Mouse (Mus musculus) liver, embryonic 16.5 days (tissue): ENCODE measurements around the gene Ispd. TPM values are rescaled to one million over a fixed set of nuclear protein-coding genes. Genes with fewer than 3 reads are reported as not detected.
"Not testable (repeated sequence)": the region's sequence is repeated elsewhere in the genome, so short reads cannot be mapped to it uniquely, and the experiment has no call there.

Source experiments
- ATAC-seq: fragments of 200-750 bp; cut with Nextera tagmentation; 2 replicates; pipeline ENCODE4 v1.8.0; 2017; ENCODE audit warnings: low read depth, mild to moderate bottlenecking, moderate number of reproducible peaks, moderate library complexity
- H3K27ac ChIP-seq: fragments of 300-500 bp; sonication (generic); 2 replicates; pipeline ENCODE4 v1.5.1; 2014; ENCODE audit warnings: mild to moderate bottlenecking, low read length
- H3K27me3 ChIP-seq: fragments of 300-500 bp; sonication (generic); 2 replicates; pipeline ENCODE4 v1.6.1; 2014; ENCODE audit warnings: low read depth, low read length, mixed read lengths; ENCODE audit not compliant: control insufficient read depth, insufficient read depth
- H3K36me3 ChIP-seq: fragments of 300-500 bp; sonication (generic); 2 replicates; pipeline ENCODE4 v1.6.1; 2014; ENCODE audit warnings: mild to moderate bottlenecking; ENCODE audit not compliant: control insufficient read depth, insufficient read depth
- H3K4me1 ChIP-seq: fragments of 300-500 bp; sonication (generic); 2 replicates; pipeline ENCODE4 v1.6.1; 2014; ENCODE audit warnings: low read depth, low read length, mixed read lengths; ENCODE audit not compliant: control insufficient read depth
- H3K4me2 ChIP-seq: fragments of 300-500 bp; sonication (generic); 2 replicates; pipeline ENCODE4 v1.6.1; 2014; ENCODE audit warnings: low read depth, low read length, mixed read lengths
- H3K4me3 ChIP-seq: fragments of 300-500 bp; sonication (generic); 2 replicates; pipeline ENCODE4 v1.5.1; 2014; ENCODE audit warnings: low read depth, mild to moderate bottlenecking, low read length
- H3K9ac ChIP-seq: fragments of 300-500 bp; sonication (generic); 2 replicates; pipeline ENCODE4 v1.6.1; 2014; ENCODE audit warnings: low read depth, low read length
- H3K9me3 ChIP-seq: fragments of 300-500 bp; sonication (generic); replicated peaks from 2 replicates; pipeline ENCODE4 v1.6.1; 2016; ENCODE audit warnings: low read length; ENCODE audit not compliant: control insufficient read depth
- WGBS: fragments of 180-500 bp; shearing (Covaris S2); extraction: QIAGEN DNeasy Blood & Tissue Kit; methylation state at CpG from one replicate; pipeline ENCODE4 v1.1.7; 2014; ENCODE audit not compliant: insufficient replicate concordance; 5-methylcytosine and 5-hydroxymethylcytosine counted together
- polyA plus RNA-seq: library from polyadenylated mRNA; unstranded; fragments of >200 nt; fragmentation: Nextera tagmentation; extraction: Ambion mirVana; gene quantifications from 2 replicates; pipeline ENCODE4 v1.2.1, GENCODE M21; 2015

Gene Ispd
- polyA plus RNA-seq: 1.7 and 1.8 TPM in 2 replicates

DNA sequence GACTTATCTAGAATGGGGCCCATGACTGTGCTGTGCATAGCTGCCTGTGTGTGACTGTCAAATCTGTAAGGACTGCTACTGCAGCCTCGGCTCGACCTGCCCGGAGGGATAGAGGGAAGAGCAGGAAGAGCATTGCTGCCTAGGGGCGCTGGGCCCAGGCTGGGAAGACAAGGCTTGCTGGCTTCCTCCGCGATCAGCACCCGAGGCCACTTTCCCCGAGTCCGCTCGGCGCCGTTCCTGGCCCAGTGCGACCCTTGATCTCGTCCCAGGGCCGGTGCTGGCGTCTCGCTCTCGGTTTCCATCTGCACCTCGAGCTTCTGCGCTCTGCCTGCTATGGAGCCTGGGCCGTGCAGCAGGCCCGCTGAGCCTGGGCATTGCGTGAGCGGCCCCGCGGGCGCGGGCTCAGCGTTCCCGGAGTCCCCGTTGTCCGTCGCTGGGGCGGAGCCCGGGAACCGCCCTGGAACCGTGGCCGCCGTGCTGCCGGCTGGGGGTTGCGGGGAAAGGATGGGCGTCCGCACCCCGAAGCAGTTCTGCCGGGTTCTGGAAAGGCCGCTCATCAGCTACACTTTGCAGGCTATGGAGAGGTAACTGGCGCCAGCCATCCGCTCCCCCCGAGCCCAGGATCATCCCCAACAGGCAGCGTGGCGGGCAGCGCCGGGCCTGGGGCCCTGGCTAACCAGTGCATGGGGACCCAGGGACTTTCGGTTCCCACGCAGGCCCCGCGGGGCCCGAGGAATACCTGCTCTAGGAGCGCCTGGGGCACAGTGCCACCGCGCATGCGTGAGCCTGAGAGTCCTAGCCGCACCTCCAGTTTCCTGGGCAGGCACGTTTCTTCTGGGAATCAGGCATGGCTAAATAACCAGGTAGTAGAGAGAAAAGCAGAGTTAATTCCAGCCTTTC, at the start of gene Ispd, which contains the start of gene D630036H23Rik:
TSS of gene Ispd (plus strand) at position 10 of the 900 bp plus-strand sequence.
TSS of gene D630036H23Rik (minus strand) at position 741 of the 900 bp plus-strand sequence.
- H3K27me3 ChIP-seq: no peaks in the 10 kb centered on the region
- WGBS: under 1% methylated on average over 64 of the region's 64 CpGs
- peak within 1 kb of the TSS; percentile 78 for H3K4me2 ChIP-seq
- ATAC-seq: peak; percentile 91
- H3K27ac ChIP-seq: peak within 1 kb of the TSS; percentile 78
- no peaks in the 10 kb centered on the region for H3K9me3 ChIP-seq
- peak within 1 kb of the TSS; percentile 76 for H3K9ac ChIP-seq
- no peaks in the 10 kb centered on the region for H3K36me3 ChIP-seq
- peaks cover 3% of the 10 kb centered on the region for H3K4me1 ChIP-seq
- H3K4me3 ChIP-seq: peak within 1 kb of the TSS; percentile 70

- Histone ChIP-seq H3K27me3 (no peaks in the 10 kb centered on the region), H3K9me3 (no peaks in the 10 kb centered on the region), H3K9ac (no peak overlapping the region), H3K4me1 (no peaks in the 10 kb centered on the region), H3K4me2 (no peak overlapping the region), H3K36me3 (no peaks in the 10 kb centered on the region), H3K4me3 (no peak overlapping the region), H3K27ac (no peak overlapping the region)
- ATAC-seq: no peak
- WGBS: 63% methylated on average over 1 of the region's 1 CpGs
These were observed 48.6 kb upstream of the Ispd start for GRCm38 (mm10) chr12:36332676-36333075.

GRCm38 (mm10) chr12:36333837-36334281, 47.4 kb upstream of the Ispd start:
- 60% methylated on average over 9 of the region's 9 CpGs for WGBS
- H3K36me3 ChIP-seq: no peaks in the 10 kb centered on the region
- H3K4me1 ChIP-seq: no peaks in the 10 kb centered on the region
- H3K9ac ChIP-seq: no peak overlapping the region
- H3K9me3 ChIP-seq: no peaks in the 10 kb centered on the region
- no peaks in the 10 kb centered on the region for H3K27me3 ChIP-seq
- H3K4me2 ChIP-seq: no peak overlapping the region
- H3K4me3 ChIP-seq: no peak overlapping the region
- H3K27ac ChIP-seq: no peak overlapping the region
- no peak for ATAC-seq

GRCm38 (mm10) chr12:36344131-36344530, 37.1 kb upstream of the Ispd start:
- Histone ChIP-seq H3K4me2 (no peak overlapping the region), H3K36me3 (no peaks in the 10 kb centered on the region), H3K9ac (no peak overlapping the region), H3K27ac (no peak overlapping the region), H3K27me3 (no peaks in the 10 kb centered on the region), H3K4me3 (no peak overlapping the region), H3K4me1 (no peaks in the 10 kb centered on the region), H3K9me3 (no peaks in the 10 kb centered on the region)
- ATAC-seq: no peak
- WGBS: 60% methylated on average over 4 of the region's 4 CpGs

GRCm38 (mm10) chr12:36360064-36360463, 21.2 kb upstream of the Ispd start:
- Histone ChIP-seq H3K27me3 (no peaks in the 10 kb centered on the region), H3K4me2 (no peak overlapping the region), H3K9ac (no peak overlapping the region), H3K27ac (no peak overlapping the region), H3K9me3 (no peaks in the 10 kb centered on the region), H3K36me3 (no peaks in the 10 kb centered on the region), H3K4me1 (no peaks in the 10 kb centered on the region), H3K4me3 (no peak overlapping the region)
- WGBS: 72% methylated on average over 3 of the region's 3 CpGs
- ATAC-seq: no peak

GRCm38 (mm10) chr12:36360693-36361092, 20.6 kb upstream of the Ispd start:
- no peak for ATAC-seq
- Histone ChIP-seq H3K4me1 (no peaks in the 10 kb centered on the region), H3K27ac (no peak overlapping the region), H3K4me2 (no peak overlapping the region), H3K36me3 (no peaks in the 10 kb centered on the region), H3K9me3 (no peaks in the 10 kb centered on the region), H3K27me3 (no peaks in the 10 kb centered on the region), H3K9ac (no peak overlapping the region), H3K4me3 (no peak overlapping the region)
- 36% methylated on average over 5 of the region's 5 CpGs for WGBS

DNA sequence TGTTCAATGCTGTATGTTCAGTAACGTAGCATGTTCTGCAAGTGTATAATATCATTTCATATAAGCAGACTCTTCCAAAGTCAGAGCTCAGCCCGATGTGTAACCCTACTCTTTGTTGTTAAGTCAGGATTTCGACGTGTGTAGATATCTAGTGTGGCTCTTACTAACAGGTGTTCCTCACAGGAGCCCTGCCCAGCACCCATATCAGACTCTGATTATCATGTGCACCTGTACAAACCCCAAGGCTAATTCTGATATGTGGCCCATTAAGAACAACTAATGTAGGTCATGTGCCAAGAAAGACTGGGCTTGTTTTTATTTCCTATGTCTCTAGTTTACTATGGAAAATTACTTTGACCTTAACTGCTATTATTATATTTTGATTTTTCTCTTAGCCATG, 17.2 kb upstream of the Ispd start:
- H3K9me3 ChIP-seq: no peaks in the 10 kb centered on the region
- WGBS: 70% methylated on average over 4 of the region's 4 CpGs
- H3K4me2 ChIP-seq: no peak overlapping the region
- H3K27me3 ChIP-seq: no peaks in the 10 kb centered on the region
- H3K4me3 ChIP-seq: no peak overlapping the region
- H3K9ac ChIP-seq: no peak overlapping the region
- H3K36me3 ChIP-seq: no peaks in the 10 kb centered on the region
- ATAC-seq: no peak
- no peak overlapping the region for H3K27ac ChIP-seq
- H3K4me1 ChIP-seq: no peaks in the 10 kb centered on the region

GRCm38 (mm10) chr12:36373237-36373998, 7.8 kb upstream of the Ispd start:
- Histone ChIP-seq H3K27ac (no peak overlapping the region), H3K4me1 (no peaks in the 10 kb centered on the region), H3K9ac (no peak overlapping the region), H3K36me3 (no peaks in the 10 kb centered on the region), H3K4me2 (no peak overlapping the region), H3K9me3 (no peaks in the 10 kb centered on the region), H3K27me3 (no peaks in the 10 kb centered on the region), H3K4me3 (no peak overlapping the region)
- 33% methylated on average over 4 of the region's 4 CpGs for WGBS
- ATAC-seq: no peak

DNA sequence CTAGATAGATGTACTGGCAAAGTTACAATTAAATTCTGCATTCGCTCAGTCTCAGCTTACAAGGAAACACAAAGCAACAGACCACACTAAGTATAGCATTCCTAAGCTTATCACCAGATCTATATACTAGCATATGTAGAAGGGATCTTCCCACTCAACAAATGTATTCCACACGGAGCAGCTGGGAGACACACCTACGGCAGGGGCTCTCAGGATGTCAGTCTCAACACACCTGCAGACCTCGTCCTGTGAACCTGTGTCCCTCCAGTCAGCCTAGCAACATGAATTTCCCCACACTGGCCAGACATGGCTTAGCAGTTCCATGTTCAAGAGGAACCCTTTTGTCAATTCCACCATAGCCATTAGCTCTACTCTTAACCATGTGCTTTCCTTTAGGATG, 4.9 kb upstream of the Ispd start:
- H3K27ac ChIP-seq, H3K4me1 ChIP-seq, H3K4me2 ChIP-seq, ATAC-seq, H3K36me3 ChIP-seq, H3K27me3 ChIP-seq, H3K4me3 ChIP-seq, H3K9me3 ChIP-seq, H3K9ac ChIP-seq: not testable (repeated sequence)
- WGBS: 80% methylated on average over 3 of the region's 4 CpGs
